Comparison of ENCODE assay signal across 30 mouse cellular contexts in genomic region chr7:119753696-119754095, GRCm38 (mm10). TPM values are rescaled to one million over a fixed set of nuclear protein-coding genes. Genes with fewer than 3 reads are reported as not detected.
"Had no signal": no experiment of that assay in that cellular context is flagged by ENCODE, and none has a peak within 500 bp of the region (broad histone marks: within the 10 kb centered on the region; RNA-seq: fewer than 3 reads in every experiment).

No protein-coding gene starts in this region.

- H3K4me2 ChIP-seq: embryonic facial prominence, embryonic 12.5 days; embryonic facial prominence, embryonic 13.5 days; embryonic facial prominence, embryonic 15.5 days; forebrain, embryonic 12.5 days; forebrain, embryonic 13.5 days; forebrain, embryonic 15.5 days had no signal

- DNase-seq: cerebellum, adult 2 months; cerebellum, adult 9-10 months; cerebellum, adult 9-11 months; cerebellum, postnatal 10 days; cerebellum, postnatal 14 days; cerebellum, postnatal 25 days; cerebellum, postnatal 36 days; embryo, embryonic 11 days; forebrain, postnatal 0 days; gastrocnemius, adult 2 months; gastrocnemius, postnatal 10 days; gastrocnemius, postnatal 14 days; gastrocnemius, postnatal 25 days; gastrocnemius, postnatal 36 days; heart, adult 11 months; heart, adult 18-20 months; heart, adult 2 months had no signal

- H3K4me1 ChIP-seq: embryonic facial prominence, embryonic 10.5 days; embryonic facial prominence, embryonic 12.5 days; embryonic facial prominence, embryonic 13.5 days; embryonic facial prominence, embryonic 15.5 days; forebrain, embryonic 10.5 days; forebrain, embryonic 12.5 days; forebrain, embryonic 13.5 days; forebrain, embryonic 15.5 days; heart, embryonic 10.5 days had no signal

- ATAC-seq: forebrain, embryonic 13.5 days; forebrain, embryonic 14.5 days; forebrain, embryonic 15.5 days; forebrain, embryonic 16.5 days; forebrain, postnatal 0 days had no signal

- H3K36me3 ChIP-seq: embryonic facial prominence, embryonic 10.5 days; embryonic facial prominence, embryonic 12.5 days; embryonic facial prominence, embryonic 13.5 days; embryonic facial prominence, embryonic 15.5 days; forebrain, embryonic 10.5 days; forebrain, embryonic 12.5 days; forebrain, embryonic 15.5 days; heart, embryonic 10.5 days had no signal

- H3K27ac ChIP-seq: embryonic facial prominence, embryonic 10.5 days; embryonic facial prominence, embryonic 12.5 days; embryonic facial prominence, embryonic 13.5 days; embryonic facial prominence, embryonic 15.5 days; forebrain, embryonic 10.5 days; forebrain, embryonic 12.5 days; forebrain, embryonic 13.5 days; forebrain, embryonic 15.5 days; gastrocnemius, adult 2 months; heart, adult 2 months; heart, embryonic 10.5 days had no signal

- H3K9ac ChIP-seq: embryonic facial prominence, embryonic 12.5 days; embryonic facial prominence, embryonic 13.5 days; embryonic facial prominence, embryonic 15.5 days; forebrain, embryonic 12.5 days; forebrain, embryonic 13.5 days; forebrain, embryonic 15.5 days; forebrain, postnatal 0 days had no signal

- H3K9me3 ChIP-seq: embryonic facial prominence, embryonic 10.5 days; embryonic facial prominence, embryonic 12.5 days; embryonic facial prominence, embryonic 13.5 days; embryonic facial prominence, embryonic 15.5 days; forebrain, embryonic 10.5 days; forebrain, embryonic 12.5 days; forebrain, embryonic 13.5 days; forebrain, embryonic 15.5 days; heart, embryonic 10.5 days had no signal

- H3K4me3 ChIP-seq: embryonic facial prominence, embryonic 10.5 days; embryonic facial prominence, embryonic 12.5 days; embryonic facial prominence, embryonic 13.5 days; embryonic facial prominence, embryonic 15.5 days; erythroblast, embryonic 14.5 days; forebrain, embryonic 10.5 days; forebrain, embryonic 12.5 days; forebrain, embryonic 13.5 days; forebrain, embryonic 15.5 days; gastrocnemius, adult 2 months; heart, adult 2 months; heart, embryonic 10.5 days had no signal

- H3K27me3 ChIP-seq: embryonic facial prominence, embryonic 12.5 days; embryonic facial prominence, embryonic 13.5 days; embryonic facial prominence, embryonic 15.5 days; forebrain, embryonic 12.5 days; forebrain, embryonic 13.5 days; forebrain, embryonic 15.5 days had no signal

RNA-seq across cellular contexts. Expression of gene Acsm3, which starts 7.0 kb away (rescaled TPM):
- polyA plus RNA-seq: cortical plate, adult 2 months; embryonic facial prominence, embryonic 10.5 days; erythroblast, embryonic 14.5 days; forebrain, embryonic 14.5 days; forebrain, embryonic 16.5 days; forebrain, postnatal 0 days had no signal
